Mouse (Mus musculus): ENCODE data around the gene Rpl34.

The Rpl34 gene

GRCm38 (mm10) chr3:130730189-130730653 is at the start of gene Rpl34:
TSS of gene Rpl34 (minus strand) at chr3:130730398.
- DNase-seq: peak; percentile 94

DNA sequence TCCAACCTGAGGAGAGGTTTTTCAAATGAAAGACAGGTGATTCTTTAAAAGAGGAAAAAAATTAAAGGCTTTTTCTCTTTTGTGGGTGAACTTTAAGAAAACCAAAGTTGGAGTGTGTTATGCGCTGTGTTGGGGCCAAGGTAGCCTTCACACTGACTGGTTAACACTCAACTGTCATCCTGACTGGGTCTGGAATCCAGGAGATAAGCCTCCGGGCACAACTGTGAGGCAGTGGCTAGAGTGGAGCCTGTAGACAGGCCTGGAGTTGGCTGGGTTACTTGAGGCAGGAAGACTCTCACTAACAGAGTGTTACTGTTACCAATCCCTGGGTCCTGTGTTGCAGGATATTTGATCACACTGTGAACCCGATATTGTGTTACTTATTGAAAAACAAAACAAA is 38.0 kb upstream of the Rpl34 start:
- no peak for DNase-seq

- DNase-seq: peak; percentile 8
Measured at GRCm38 (mm10) chr3:130764091-130764490, 33.9 kb upstream of the Rpl34 start.

GRCm38 (mm10) chr3:130760711-130761435 is 30.7 kb upstream of the Rpl34 start:
- peak; percentile 87 for DNase-seq

DNA sequence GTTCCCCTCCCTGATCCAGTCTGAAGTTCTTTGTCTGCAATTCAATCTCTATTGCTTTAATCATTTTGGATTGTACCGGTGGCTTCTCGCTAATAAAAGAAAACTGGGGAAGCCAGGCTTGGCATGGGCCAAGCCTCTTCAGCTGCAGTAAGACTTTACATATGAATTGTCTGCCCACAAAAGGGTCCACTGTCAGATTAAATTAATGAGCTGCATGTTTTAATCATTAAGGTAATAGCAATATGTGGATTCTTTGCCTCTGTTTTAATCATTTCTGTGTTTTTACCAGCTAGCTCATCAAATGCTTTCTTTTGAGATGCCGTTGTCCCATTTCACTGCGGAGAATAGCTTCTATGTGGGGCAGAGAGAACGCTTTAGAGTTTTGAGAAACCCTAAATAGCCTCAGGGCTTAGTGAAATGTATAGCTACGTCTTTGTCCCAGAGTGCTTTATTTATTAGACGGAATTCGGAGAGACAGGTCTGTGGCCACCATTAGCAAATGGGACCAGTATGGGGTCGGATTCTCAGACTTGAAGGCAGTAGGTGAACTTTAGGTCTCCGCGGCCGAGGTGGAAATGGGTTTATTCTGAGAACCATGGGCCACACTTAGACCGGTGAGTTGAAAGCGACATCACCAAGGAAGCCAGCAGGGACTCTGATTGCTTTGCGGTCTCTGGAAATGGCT is 28.1 kb upstream of the Rpl34 start:
- DNase-seq: no peak

DNA sequence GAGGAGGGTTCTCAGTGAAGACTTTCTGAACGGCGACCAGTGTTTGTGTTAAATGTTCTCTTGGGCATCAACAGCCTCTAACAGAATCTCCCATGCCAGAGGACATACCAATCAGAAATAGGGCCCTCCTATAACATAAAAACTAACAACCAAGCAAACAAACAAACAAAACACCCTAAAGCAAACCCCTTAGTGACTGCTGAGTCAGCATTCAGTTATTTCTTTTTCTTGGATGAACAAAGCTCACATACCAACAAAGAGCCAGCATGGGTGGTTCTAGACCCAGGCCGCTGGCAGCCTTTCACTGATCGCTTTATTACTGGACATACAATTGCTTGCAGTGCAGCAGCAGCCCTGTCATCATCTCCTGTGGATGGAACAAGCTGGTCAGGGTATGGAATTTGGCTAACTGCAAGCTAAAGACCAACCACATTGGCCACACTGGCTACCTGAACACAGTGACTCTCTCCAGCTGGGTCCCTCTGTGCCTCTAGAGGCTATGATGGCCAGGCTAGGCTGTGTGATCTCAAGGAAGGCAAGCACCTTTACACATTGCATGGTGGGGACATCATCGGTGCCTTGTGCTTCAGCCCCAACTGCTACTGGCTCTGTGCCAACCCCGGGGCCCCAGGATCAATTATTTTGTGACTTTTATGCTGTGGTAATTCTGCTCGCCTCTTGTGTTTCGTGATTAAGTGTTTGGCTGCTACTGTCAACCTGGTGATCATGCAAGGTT is 27.1 kb upstream of the Rpl34 start:
- DNase-seq: no peak

- DNase-seq: peak; percentile 45
Measured at GRCm38 (mm10) chr3:130749206-130749605, 19.0 kb upstream of the Rpl34 start.

DNA sequence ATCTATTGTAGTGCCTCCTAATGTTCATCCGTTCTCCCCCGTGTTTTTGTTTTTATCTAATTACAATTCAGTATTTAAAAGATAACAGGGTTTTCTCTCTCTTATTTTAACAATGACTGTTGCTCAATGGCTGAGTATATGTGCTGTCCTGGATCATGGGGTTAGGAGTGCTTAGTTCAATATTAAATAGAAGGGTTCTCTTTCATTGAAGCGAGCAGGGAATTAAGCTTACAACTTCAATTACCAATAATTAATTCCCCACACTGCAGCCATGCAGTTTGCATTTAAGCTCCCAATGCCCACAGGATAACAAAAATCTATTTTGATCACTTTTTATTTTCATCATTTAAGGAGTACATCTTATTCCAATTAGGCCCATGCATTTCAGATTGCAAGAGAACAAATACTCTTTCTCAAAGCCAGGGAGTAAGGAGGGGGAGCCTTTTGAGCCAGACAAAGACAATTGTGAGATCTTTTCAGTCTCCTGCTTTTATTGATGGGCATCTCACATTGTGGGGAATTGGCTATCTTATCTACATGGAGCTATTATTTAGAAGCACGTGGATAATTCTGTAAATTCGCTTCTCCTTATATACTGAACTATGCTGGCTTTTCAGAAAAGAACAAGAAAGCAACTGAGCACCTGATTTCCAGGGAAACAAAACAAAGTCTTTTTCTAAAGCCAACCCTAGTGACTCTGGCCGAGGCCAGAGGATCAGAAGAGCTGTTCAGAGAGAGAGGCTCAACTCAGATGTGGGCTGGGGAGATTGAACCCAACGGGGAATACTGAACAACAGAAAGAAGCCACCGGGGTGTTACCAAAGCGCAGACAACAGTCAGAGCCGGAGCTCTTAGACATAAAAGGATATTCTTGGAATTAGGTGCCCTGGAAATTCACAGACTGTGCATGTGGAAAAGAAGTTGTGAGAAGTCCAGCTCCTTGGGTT is 16.7 kb upstream of the Rpl34 start:
- no peak for DNase-seq

DNA sequence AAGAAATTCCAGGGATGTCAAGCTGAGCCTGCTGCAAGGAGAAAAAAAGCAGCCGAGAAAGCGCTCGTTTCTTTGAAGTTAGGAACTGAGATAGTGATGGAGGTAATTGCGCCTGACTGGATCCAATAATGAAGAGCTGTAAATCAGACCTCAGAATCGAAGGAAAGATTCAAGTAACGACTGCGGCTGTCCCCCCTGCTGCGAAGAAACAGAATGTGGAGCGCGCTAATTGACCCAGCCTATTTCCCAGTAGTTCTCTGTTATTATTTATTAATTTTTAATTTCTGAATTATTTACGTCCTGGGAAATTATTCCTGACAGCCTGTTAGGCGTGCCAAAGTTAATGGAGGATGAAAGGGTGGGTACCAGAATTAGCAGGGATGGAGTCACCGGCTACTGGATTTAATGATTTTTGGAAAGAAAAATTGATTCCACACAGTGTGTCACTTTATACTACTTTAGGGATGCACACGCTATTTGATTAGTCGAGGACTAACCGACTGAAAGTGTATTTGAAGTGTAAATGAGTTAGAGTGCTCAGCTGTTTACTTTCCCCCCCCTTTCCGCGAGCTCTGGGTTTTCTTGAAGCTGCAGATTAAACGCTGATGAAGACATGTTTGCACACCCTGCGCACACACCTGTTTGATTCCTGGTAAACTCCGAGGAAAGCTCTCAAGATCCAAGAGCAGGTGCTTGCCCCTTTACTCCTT is 7.6 kb upstream of the Rpl34 start:
- no peak for DNase-seq

- no peak for DNase-seq
Measured at GRCm38 (mm10) chr3:130736758-130737157, 6.6 kb upstream of the Rpl34 start.

- peak; percentile 61 for DNase-seq
Measured at GRCm38 (mm10) chr3:130729472-130730188, 568 bp downstream of the Rpl34 start.

DNA sequence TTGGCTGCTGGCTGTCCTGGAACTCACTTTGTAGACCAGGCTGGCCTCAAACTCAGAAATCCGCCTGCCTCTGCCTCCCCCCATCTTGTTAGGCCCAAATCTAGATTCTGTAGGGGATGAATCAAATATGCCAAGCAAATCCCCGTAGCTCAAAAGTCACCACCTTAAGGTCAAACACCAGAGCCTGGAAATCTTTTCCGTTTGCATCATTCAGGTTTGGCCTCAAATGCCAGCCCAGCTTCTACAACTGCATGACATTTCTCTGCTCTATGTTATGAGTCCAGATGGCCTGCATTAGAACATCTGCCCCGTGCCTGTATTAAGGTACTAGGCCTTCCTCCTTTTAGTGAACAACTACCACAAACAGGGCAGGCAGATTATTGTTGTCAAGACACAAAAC is 2.5 kb downstream of the Rpl34 start:
- DNase-seq: no peak

DNA sequence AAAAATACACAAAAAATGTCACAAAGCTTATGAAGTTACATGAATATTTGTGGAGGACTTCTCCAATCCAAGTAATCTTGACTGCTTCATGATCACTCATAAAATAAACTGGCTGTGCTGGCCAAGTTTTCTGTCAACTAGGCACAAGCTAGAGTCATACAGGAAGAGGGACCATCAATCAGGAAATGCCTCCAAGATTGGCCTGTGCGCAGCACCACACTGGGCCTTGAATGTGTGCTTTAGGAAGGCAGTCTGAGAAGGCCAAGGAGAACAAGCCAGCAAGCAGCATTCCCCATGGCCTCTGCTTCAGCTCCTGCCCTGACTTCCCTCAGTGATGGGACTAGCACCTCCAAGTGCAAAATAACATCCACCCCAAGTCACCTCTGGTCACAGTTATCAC is 3.2 kb downstream of the Rpl34 start:
- no peak for DNase-seq

DNA sequence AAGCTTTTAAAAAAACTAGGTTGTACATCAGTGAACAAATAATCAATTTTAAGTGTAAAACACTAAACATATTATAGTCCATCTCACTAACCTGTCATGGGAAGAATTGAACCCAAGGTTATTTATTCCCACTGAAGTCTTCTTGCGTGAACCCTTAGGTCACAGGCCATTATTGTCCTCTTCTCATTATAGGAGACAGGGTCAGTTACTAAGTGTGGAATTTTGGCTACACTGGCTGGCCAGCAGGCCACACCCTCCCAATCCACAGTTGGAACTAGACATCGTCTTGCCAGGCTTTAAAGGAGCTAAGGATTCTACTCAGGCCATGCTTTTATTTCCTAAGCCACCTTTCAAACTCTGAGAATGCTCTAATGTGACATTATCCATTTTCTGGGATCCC is 4.5 kb downstream of the Rpl34 start:
- DNase-seq: no peak

- no peak for DNase-seq
Measured at GRCm38 (mm10) chr3:130722733-130723478, 7.3 kb downstream of the Rpl34 start.

- DNase-seq: no peak
Measured at GRCm38 (mm10) chr3:130720225-130720624, 10.0 kb downstream of the Rpl34 start.

- no peak for DNase-seq
Measured at GRCm38 (mm10) chr3:130718871-130719270, 11.3 kb downstream of the Rpl34 start.

GRCm38 (mm10) chr3:130716555-130716954 is 13.6 kb downstream of the Rpl34 start:
- no peak for DNase-seq

- DNase-seq: peak; percentile 78
Measured at GRCm38 (mm10) chr3:130714775-130715568, 15.2 kb downstream of the Rpl34 start.

- no peak for DNase-seq
Measured at GRCm38 (mm10) chr3:130712891-130713290, 17.3 kb downstream of the Rpl34 start.

All from thymus, postnatal 14 days (tissue).